Mouse (Mus musculus) retina, postnatal 1 day (tissue): ENCODE results near the gene Zzz3.

Experiments used
- DNase-seq: peaks from one replicate; pipeline ENCODE4 v3.0.0-alpha.2; 2012

Zzz3 gene

DNA sequence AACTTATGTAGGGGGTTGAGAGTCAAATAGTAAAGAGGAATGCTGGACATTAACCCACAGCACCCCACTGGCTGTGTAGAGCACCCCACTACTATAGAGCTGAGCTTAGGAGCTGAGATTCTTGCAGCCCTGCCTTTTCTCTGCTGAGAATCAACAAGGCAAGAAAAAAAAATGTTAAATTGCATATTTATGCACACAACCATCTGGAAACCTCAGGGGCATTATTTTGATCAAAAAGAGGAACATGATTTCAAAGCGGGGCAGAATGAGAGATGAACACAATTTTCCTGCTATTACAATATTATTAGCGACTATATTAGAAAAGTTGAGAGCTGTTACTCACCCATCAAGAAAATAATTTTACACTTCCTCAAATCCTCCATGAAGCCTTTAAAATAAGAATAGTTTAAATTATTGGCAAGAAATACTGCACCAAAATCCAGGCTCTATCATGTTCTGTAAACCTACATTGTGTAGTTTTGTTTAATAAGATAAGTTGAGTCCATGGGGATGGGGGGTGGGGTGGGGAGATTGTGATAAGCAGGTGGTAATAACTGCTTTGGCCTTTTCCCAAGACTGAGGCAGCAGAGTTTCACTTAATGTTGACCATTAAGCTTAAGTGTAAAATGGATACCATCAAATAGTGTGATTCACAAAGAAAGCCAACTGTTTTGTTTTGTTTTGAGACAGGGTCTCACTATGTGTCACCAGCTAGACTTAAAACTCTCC, 103.9 kb downstream of the Zzz3 start:
- no peak for DNase-seq

- DNase-seq, result no peak
These were observed 112.6 kb downstream of the Zzz3 start for GRCm38 (mm10) chr3:152507900-152508299.

GRCm38 (mm10) chr3:152508419-152508993, 113.2 kb downstream of the Zzz3 start:
- DNase-seq, result no peak

DNA sequence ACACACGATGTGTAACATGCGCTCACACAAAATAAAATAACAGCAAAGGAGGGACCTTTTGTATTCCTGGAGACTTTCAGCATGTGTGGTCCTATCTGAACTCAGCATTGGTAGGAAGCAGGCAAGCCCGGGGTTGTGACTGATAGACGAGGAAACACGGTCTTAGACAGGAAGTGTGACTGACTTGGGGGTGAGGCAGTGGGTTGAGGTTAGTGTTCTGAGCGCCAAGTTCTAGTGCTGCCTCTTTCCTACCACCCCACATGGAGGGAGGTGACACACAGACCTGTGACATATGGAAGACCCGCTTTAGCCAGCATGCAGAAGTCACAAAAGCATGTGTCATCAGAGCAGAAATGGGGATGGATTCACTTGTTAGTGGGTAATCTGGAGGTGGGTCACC, 114.0 kb downstream of the Zzz3 start:
- DNase-seq, result no peak
